Mouse (Mus musculus): ENCODE measurements around the gene Hist1h2ad.

DNA sequence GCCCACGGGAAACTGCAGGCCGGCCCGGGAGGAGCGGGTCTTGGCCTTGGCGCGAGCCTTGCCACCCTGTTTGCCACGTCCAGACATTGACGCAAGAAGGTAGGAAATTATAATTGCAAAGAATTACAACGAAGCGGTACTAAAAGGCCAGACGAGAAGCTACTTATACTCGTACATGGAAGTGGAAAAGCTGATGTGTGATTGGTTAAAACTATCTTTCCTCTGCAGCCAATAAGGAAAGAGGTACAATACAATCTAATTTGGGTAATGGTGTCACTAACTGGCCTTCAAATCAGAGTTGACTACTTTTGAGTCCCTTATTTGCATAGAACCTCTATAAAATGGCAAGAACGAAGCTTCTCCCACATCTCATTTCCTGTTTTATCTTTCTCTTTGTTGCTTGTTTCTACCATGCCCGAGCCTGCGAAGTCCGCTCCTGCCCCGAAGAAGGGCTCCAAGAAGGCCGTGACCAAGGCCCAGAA is 3.1 kb upstream of the Hist1h2ad start, which contains the start of the genes Hist1h2ae and Hist1h2bg:
- no peak for TF ChIP-seq GATA1 (IDR thresholded peaks at IDR 0.05; ENCODE audit: low read length)
- TF ChIP-seq TAL1 (IDR thresholded peaks at IDR 0.05; ENCODE audit: low read length) = no peak

Measured in erythroblast, embryonic 14.5 days (primary cell).